Comparison of ENCODE assay signal across 11 mouse cellular contexts in the genomic region with DNA sequence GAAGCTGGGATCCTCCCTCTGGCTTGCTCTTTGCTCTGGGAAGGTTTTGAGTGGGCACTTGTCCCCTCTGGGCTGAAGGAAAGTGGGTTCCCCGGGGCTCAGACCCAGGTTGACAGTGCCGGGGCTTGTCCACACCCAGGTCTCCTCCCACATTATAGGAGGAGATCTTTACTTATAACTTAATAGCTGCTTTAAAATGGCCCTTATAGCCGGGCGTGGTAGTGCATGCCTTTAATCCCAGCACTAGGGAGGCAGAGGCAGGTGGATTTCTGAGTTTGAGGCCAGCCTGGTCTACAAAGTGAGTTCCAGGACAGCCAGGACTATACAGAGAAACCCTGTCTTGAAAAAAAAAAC. TPM values are rescaled to one million over a fixed set of nuclear protein-coding genes. Genes with fewer than 3 reads are reported as not detected.
DNase-seq lines count a peak whose midpoint lies in the region; ATAC-seq and TF ChIP-seq lines count a peak whose summit lies in the region.
"Not testable (repeated sequence)": the region's sequence is repeated elsewhere in the genome, so short reads cannot be mapped to it uniquely, and the experiment has no call there.
"Had no signal": no experiment of that assay in that cellular context is flagged by ENCODE, and none has a peak within 500 bp of the region (broad histone marks: within the 10 kb centered on the region; RNA-seq: fewer than 3 reads in every experiment).

No protein-coding gene starts in this region.

- not testable (repeated sequence) for TF ChIP-seq EP300 in liver, postnatal 0 days (IDR thresholded peaks at IDR 0.05; ENCODE audit: low read depth)

- not testable (repeated sequence) for H3ac ChIP-seq in myocyte (ENCODE audit: control insufficient read depth, insufficient read length)

- not testable (repeated sequence) for TF ChIP-seq CTCF in liver, postnatal 0 days (IDR thresholded peaks at IDR 0.05; ENCODE audit: low read depth)

- not testable (repeated sequence) for DNase-seq in forebrain, embryonic 10.5 days (ENCODE audit: extremely low spot score, low spot score); liver, postnatal 0 days

- H3K27me3 ChIP-seq in forebrain, embryonic 10.5 days (ENCODE audit: poor library complexity, severe bottlenecking); heart, embryonic 14.5 days (ENCODE audit: control insufficient read depth, insufficient read depth, low read length); intestine, embryonic 15.5 days (replicated peaks); liver, embryonic 12.5 days (replicated peaks); liver, postnatal 0 days (ENCODE audit: insufficient read depth, low read length); myocyte (ENCODE audit: control insufficient read depth, insufficient read depth, insufficient read length): not testable (repeated sequence)

- not testable (repeated sequence) for TF ChIP-seq POLR2A in myocyte (IDR thresholded peaks at IDR 0.05; ENCODE audit: insufficient read length, low read depth)

- not testable (repeated sequence) for H3K9me3 ChIP-seq in forebrain, embryonic 10.5 days; heart, embryonic 14.5 days (ENCODE audit: control insufficient read depth, low read length); intestine, embryonic 15.5 days; liver, embryonic 12.5 days (replicated peaks); liver, postnatal 0 days (ENCODE audit: low read length)

- ATAC-seq in common myeloid progenitor, adult 5-6 weeks (replicated peaks; ENCODE audit: low read depth, poor library complexity, severe bottlenecking) = 0 out of 2 replicates have a peak, but pooled peaks have one; percentile 12
- peak; percentile 4; the same call in 1 of the 2 replicates for ATAC-seq in heart, embryonic 14.5 days (ENCODE audit: insufficient number of reproducible peaks, insufficient read depth, low FRiP score, low read depth)
- ATAC-seq in intestine, embryonic 15.5 days = peak; percentile 80; the same call in 1 of the 2 replicates
- ATAC-seq in liver, embryonic 12.5 days = peak; percentile 79
- peak; percentile 82 for ATAC-seq in liver, postnatal 0 days

- H3K27ac ChIP-seq in forebrain, embryonic 10.5 days = 0 out of 2 replicates have a peak overlapping the region, but pooled peaks have one; percentile 13
- H3K27ac ChIP-seq in heart, embryonic 14.5 days (replicated peaks in 1 of 2; ENCODE audit: control insufficient read depth in 1 of 2, insufficient read depth in 1 of 2, low read depth in 2 of 2, low read length in 2 of 2) = peak overlapping the region; percentile 88 to 94
- H3K27ac ChIP-seq in intestine, embryonic 15.5 days = peak overlapping the region; percentile 76; the same call in 1 of the 2 replicates
- H3K27ac ChIP-seq in liver, embryonic 12.5 days = peak overlapping the region; percentile 94
- H3K27ac ChIP-seq in liver, postnatal 0 days (ENCODE audit: low read depth) = peak overlapping the region; percentile 87

- peak overlapping the region; percentile 50 for H3K9ac ChIP-seq in heart, embryonic 14.5 days (ENCODE audit: low read length)
- H3K9ac ChIP-seq in intestine, embryonic 15.5 days = not testable (repeated sequence)
- H3K9ac ChIP-seq in liver, embryonic 12.5 days = peak overlapping the region; percentile 72
- peak overlapping the region; percentile 57 for H3K9ac ChIP-seq in liver, postnatal 0 days (replicated peaks)

- not testable (repeated sequence) for H3K4me3 ChIP-seq in forebrain, embryonic 10.5 days; heart, embryonic 14.5 days (ENCODE audit: control insufficient read depth in 1 of 2, insufficient read depth in 1 of 2, low read depth in 1 of 2, low read length in 2 of 2); intestine, embryonic 15.5 days (replicated peaks); myocyte
- H3K4me3 ChIP-seq in liver, embryonic 12.5 days = peak overlapping the region; percentile 41
- H3K4me3 ChIP-seq in liver, postnatal 0 days (ENCODE audit: low read depth, low read length) = peak overlapping the region; percentile 25

- not testable (repeated sequence) for H3K79me2 ChIP-seq in myocyte (ENCODE audit: control insufficient read depth, insufficient read depth)

- peaks cover 11% of the 10 kb centered on the region for H3K4me1 ChIP-seq in forebrain, embryonic 10.5 days
- H3K4me1 ChIP-seq in heart, embryonic 14.5 days (ENCODE audit: control insufficient read depth in 2 of 2, insufficient read depth in 2 of 2, low read length in 2 of 2) = peaks cover 28 to 35% of the 10 kb centered on the region in 2 experiments
- H3K4me1 ChIP-seq in intestine, embryonic 15.5 days (replicated peaks) = not testable (repeated sequence)
- H3K4me1 ChIP-seq in liver, embryonic 12.5 days = peaks cover 67% of the 10 kb centered on the region
- peaks cover 27% of the 10 kb centered on the region for H3K4me1 ChIP-seq in liver, postnatal 0 days (ENCODE audit: insufficient read depth)

- 80% methylated on average over 4 of the region's 4 CpGs for WGBS in forebrain, embryonic 10.5 days
- WGBS in heart, embryonic 14.5 days = 34% methylated on average over 4 of the region's 4 CpGs
- 64% methylated on average over 4 of the region's 4 CpGs for WGBS in intestine, embryonic 15.5 days
- 25% methylated on average over 4 of the region's 4 CpGs for WGBS in liver, embryonic 12.5 days (ENCODE audit: insufficient replicate concordance)
- 53% methylated on average over 4 of the region's 4 CpGs for WGBS in liver, postnatal 0 days (ENCODE audit: insufficient replicate concordance)

- H3K4me2 ChIP-seq in heart, embryonic 14.5 days (ENCODE audit: low read length) = peak overlapping the region; percentile 48
- 0 out of 2 replicates have a peak overlapping the region, but pooled peaks have one; percentile 17 for H3K4me2 ChIP-seq in intestine, embryonic 15.5 days (replicated peaks)
- H3K4me2 ChIP-seq in liver, embryonic 12.5 days = peak overlapping the region; percentile 78
- peak overlapping the region; percentile 72 for H3K4me2 ChIP-seq in liver, postnatal 0 days (ENCODE audit: low read depth, low read length)
- peak overlapping the region; percentile 73 for H3K4me2 ChIP-seq in myocyte (ENCODE audit: low read depth)

- H3K36me3 ChIP-seq in forebrain, embryonic 10.5 days (replicated peaks); heart, embryonic 14.5 days (ENCODE audit: control insufficient read depth, insufficient read depth, low read length); intestine, embryonic 15.5 days; liver, embryonic 12.5 days; liver, postnatal 0 days (replicated peaks; ENCODE audit: insufficient read depth, low read length); myocyte (ENCODE audit: control insufficient read depth, insufficient read depth): not testable (repeated sequence)

RNA-seq across cellular contexts. Expression of gene Myh7b, which starts 5.8 kb away (rescaled TPM):
- total RNA-seq in common myeloid progenitor, adult 5-6 weeks (2017) = 0.05 TPM in 1 of 2 replicates, not detected in the other
- 0.67 and 0.73 TPM in 2 replicates for polyA plus RNA-seq in forebrain, embryonic 10.5 days (2016; fragmentation: Nextera tagmentation; extraction: Ambion mirVana)
- 26.5 and 27.3 TPM in 2 replicates for polyA plus RNA-seq in heart, embryonic 14.5 days (2014; fragmentation: Nextera tagmentation; extraction: Ambion mirVana)
- polyA plus RNA-seq in intestine, embryonic 15.5 days (2015; fragmentation: Nextera tagmentation; extraction: Ambion mirVana) = 0.72 and 1.2 TPM in 2 replicates
- polyA plus RNA-seq in liver, embryonic 12.5 days (2016; fragmentation: Nextera tagmentation; extraction: Ambion mirVana) = 6.0 TPM in 2 replicates
- polyA plus RNA-seq in liver, postnatal 0 days (2015; fragmentation: Nextera tagmentation; extraction: Ambion mirVana) = 0.15 and 0.38 TPM in 2 replicates
- polyA plus RNA-seq in myocyte (2012; fragmentation: generic; extraction: Trizol) = 12.2 TPM
- total RNA-seq: megakaryocyte, adult 5-6 weeks; monocyte, adult 5-6 weeks had no signal
- polyA plus RNA-seq: activated CD4-positive, CD25-positive, alpha-beta regulatory T cell, adult 4 months; CD4-positive, CD25-positive, alpha-beta regulatory T cell, adult 4 months had no signal

RNA-seq across cellular contexts. Expression of gene Gss, which starts 12.6 kb away (rescaled TPM):
- total RNA-seq in common myeloid progenitor, adult 5-6 weeks (2017) = 18.4 and 22.5 TPM in 2 replicates
- polyA plus RNA-seq in forebrain, embryonic 10.5 days (2016; fragmentation: Nextera tagmentation; extraction: Ambion mirVana) = 22.6 and 24.2 TPM in 2 replicates
- 22.2 and 23.9 TPM in 2 replicates for polyA plus RNA-seq in heart, embryonic 14.5 days (2014; fragmentation: Nextera tagmentation; extraction: Ambion mirVana)
- polyA plus RNA-seq in intestine, embryonic 15.5 days (2015; fragmentation: Nextera tagmentation; extraction: Ambion mirVana) = 89.4 and 100 TPM in 2 replicates
- polyA plus RNA-seq in liver, embryonic 12.5 days (2016; fragmentation: Nextera tagmentation; extraction: Ambion mirVana) = 64.0 and 64.1 TPM in 2 replicates
- polyA plus RNA-seq in liver, postnatal 0 days (2015; fragmentation: Nextera tagmentation; extraction: Ambion mirVana) = 48.9 and 49.3 TPM in 2 replicates
- polyA plus RNA-seq in myocyte (2012; fragmentation: generic; extraction: Trizol) = 55.3 TPM

Comparison
In these comparisons a context has a peak if more than half of its experiments do, and no peak if none do; other contexts are left out.
1. ATAC-seq: peak in every context shown above with its lines; median percentile 82 in liver, postnatal 0 days; 80 in intestine, embryonic 15.5 days; 79 in liver, embryonic 12.5 days; 12 in common myeloid progenitor, adult 5-6 weeks; 4 in heart, embryonic 14.5 days.
2. H3K27ac ChIP-seq: peak in every context shown above with its lines; median percentile 94 in liver, embryonic 12.5 days; 91 in heart, embryonic 14.5 days; 87 in liver, postnatal 0 days; 76 in intestine, embryonic 15.5 days; 13 in forebrain, embryonic 10.5 days.
3. H3K4me2 ChIP-seq: peak in every context shown above with its lines; median percentile 78 in liver, embryonic 12.5 days; 73 in myocyte; 72 in liver, postnatal 0 days; 48 in heart, embryonic 14.5 days; 17 in intestine, embryonic 15.5 days.